Mouse (Mus musculus): ENCODE data around the gene E130218I03Rik. TPM values are rescaled to one million over a fixed set of nuclear protein-coding genes. Genes with fewer than 3 reads are reported as not detected.
"Not testable (repeated sequence)": the region's sequence is repeated elsewhere in the genome, so short reads cannot be mapped to it uniquely, and the experiment has no call there.

E130218I03Rik gene
- polyA plus RNA-seq, 1 experiment: not detected

DNA sequence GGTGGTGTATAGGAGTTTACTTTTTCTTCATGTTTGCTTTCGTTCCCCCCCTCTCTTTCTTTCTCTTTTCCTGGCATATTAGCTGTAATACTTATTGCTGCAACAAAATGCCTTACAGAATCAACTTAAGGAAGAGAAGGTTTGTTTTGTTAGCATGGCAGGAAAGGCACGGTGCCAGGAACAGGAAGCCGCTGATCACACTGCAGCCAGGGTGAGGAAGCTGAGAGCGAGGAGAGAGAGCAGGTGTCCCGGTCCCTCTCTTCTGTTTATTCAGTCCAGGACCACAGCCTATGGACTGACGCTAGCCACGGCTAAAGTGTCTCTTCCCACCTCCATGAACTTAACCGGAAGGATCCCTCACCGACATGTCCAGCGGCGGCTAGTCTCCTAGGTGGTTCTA lies 14.9 kb downstream of the E130218I03Rik start:
- Histone ChIP-seq H3K27ac (replicated peaks; ENCODE audit: low read depth, low read length) (no peak overlapping the region), H3K4me3 (ENCODE audit: insufficient read depth, low read depth, low read length) (no peak overlapping the region), H3K4me1 (ENCODE audit: control insufficient read depth, insufficient read depth, insufficient read length, low read length) (peaks cover 5% of the 10 kb centered on the region)

DNA sequence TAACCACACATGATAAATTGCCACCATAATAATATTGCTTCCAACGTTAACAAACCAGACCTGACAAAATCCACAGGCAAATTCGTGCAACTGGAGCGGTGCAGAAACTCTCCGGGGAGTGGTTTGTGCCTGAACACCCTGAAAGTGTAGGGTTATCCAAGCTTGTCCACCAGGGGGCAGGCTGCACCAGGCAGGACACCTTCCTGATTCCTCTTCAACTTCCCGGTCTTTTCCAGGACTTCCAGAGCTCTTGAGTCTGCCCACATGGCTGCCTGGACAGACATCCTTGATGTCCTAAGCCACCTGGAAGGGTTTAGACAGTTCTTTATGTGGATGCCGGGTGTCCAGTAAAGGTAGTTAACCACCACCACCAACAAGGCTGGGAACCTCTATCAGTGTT lies 19.7 kb downstream of the E130218I03Rik start:
- Histone ChIP-seq H3K4me3 (ENCODE audit: insufficient read depth, low read depth, low read length) (no peak overlapping the region), H3K4me1 (ENCODE audit: control insufficient read depth, insufficient read depth, insufficient read length, low read length) (no peaks in the 10 kb centered on the region)

DNA sequence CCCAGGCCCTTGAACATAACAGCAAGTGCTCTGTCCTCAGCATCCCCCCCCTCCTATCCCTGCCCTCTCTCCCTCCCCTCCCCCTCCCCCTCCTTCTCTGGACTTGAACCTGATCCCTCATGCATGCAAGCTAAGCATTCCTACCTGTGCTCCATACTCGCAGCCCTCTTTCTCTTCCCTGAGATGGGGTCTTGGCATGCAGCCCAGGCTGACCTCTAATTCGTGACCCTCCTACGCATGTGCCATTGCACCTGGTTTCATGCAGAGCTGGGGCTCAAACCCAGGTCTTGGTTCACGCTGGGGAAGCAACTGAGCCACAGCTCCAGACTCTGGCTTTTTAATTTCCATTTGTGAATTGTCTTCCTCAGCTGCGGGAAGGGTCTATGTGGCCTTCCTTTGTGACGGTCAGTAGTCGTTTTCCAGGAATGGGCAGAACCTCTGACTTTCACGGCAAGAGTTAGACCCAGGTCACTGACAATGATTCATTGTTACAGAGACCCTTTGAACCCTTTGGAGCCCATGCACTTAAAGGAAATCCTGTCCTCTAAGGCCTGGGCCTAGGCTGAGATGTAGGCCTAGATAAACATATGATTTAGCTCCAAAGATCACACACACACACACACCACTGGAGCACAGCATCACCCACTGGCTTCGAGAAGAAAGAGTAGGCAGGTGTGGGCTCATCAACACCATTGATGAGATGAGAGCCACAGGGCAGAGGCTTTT lies 22.6 kb downstream of the E130218I03Rik start:
- H3K27ac ChIP-seq (replicated peaks; ENCODE audit: low read depth, low read length): peak overlapping the region; percentile 28; the same call in 1 of the 2 replicates
- H3K4me1 ChIP-seq (ENCODE audit: control insufficient read depth, insufficient read depth, insufficient read length, low read length): no peaks in the 10 kb centered on the region
- H3K4me3 ChIP-seq (ENCODE audit: insufficient read depth, low read depth, low read length): no peak overlapping the region

More for the DNA sequence above, 19.7 kb downstream of the E130218I03Rik start:
- no peak overlapping the region for H3K27ac ChIP-seq (replicated peaks; ENCODE audit: low read depth, low read length)

DNA sequence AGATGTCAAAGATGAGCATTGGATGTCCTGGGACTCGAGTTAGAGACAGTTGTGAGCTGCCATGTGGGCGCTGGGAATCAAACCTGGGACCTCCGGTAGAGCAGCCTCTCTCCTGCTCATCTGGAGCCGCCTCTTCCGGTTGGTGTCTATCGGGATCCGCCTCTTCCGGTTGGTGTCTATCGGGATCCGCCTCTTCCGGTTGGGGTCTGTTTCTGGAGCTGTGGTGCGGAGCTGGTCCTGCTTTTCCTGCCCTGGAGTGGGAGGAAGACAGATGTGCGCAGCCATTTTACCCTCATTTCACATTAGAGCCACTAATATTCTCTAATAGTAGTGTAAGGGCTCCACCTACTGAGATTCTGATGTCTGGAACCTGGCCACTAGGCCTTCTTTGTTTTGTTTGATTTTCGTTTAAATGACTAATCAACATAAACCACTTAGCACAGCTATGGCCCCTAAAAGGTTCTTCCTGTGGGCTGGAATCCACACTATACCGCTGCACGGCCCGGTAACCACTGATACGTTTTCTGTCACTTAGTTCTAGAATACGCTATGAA lies 24.7 kb downstream of the E130218I03Rik start:
- H3K27ac ChIP-seq (replicated peaks; ENCODE audit: low read depth, low read length): no peak overlapping the region
- no peak overlapping the region for H3K4me3 ChIP-seq (ENCODE audit: insufficient read depth, low read depth, low read length)
- H3K4me1 ChIP-seq (ENCODE audit: control insufficient read depth, insufficient read depth, insufficient read length, low read length): no peaks in the 10 kb centered on the region

DNA sequence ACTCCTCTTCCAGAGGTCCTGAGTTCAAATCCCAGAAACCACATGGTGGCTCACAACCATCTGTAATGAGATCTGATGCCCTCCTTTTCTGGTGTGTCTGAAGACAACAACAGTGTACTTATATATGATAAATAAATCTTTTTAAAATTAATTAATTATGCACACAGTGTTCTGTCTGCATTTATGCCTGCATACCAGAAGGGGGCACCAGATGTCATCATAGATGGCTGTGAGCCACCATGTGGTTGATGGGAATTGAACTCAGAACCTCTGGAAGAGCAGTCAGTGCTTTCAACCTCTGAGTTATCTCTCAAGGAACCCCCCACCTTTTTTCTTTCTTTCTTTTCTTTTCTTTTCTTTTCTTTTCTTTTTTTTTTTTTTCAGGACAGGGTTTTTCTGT lies 26.2 kb downstream of the E130218I03Rik start:
- not testable (repeated sequence) for H3K27ac ChIP-seq (replicated peaks; ENCODE audit: low read depth, low read length); H3K4me1 ChIP-seq (ENCODE audit: control insufficient read depth, insufficient read depth, insufficient read length, low read length); H3K4me3 ChIP-seq (ENCODE audit: insufficient read depth, low read depth, low read length)

DNA sequence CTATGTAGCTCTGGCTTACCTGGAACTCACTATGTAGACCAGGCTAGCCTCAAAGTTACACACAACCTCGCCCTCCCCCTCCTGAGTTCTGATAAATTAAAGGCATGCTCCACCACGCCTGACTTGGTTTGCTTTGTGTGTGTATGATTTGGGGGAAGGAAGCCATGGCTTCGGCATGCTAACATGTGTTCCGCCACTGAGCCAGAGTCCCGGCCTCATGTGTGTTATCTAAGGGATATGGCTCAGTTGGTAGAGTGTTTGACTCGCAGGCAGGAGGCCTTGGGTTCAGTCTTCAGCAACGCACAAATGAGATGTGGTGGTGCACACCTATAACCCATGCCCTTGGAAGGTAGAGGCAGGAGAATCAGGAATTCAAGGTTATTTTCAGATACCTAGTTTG lies 28.5 kb downstream of the E130218I03Rik start:
- H3K4me1 ChIP-seq (ENCODE audit: control insufficient read depth, insufficient read depth, insufficient read length, low read length): no peaks in the 10 kb centered on the region
- no peak overlapping the region for H3K27ac ChIP-seq (replicated peaks; ENCODE audit: low read depth, low read length)
- no peak overlapping the region for H3K4me3 ChIP-seq (ENCODE audit: insufficient read depth, low read depth, low read length)

DNA sequence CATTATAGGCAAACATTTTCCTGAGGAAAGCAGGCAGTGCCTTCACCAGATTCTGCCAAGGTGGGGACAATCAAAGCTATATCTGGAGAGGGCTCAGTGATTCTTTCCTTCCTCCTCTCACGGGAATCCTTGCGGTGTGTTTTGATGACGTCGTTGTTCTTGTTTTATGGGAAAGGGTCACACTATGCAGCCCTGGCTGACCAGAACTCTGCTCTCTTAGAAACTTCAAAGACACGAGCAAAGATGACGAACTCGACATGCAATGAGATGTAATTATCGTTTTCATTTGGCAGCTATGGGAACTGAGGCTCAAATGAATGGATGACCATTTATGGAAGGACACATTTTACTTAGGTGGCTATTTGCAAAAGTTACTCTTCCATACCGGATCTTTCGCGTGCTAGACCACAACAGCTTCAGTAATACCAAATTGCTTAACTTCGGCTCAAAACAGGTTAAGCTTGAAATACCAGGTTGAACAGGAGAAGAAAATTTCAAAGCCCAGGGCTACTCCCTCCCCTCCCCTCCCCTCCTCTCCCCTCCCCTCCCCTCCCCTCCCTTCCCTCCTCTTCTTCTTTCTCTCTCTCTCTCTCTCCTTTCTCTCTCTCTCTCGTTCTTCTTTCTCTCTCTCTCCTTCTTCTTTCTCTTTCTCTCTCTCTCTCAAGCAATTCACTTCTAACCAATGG lies 29.4 kb downstream of the E130218I03Rik start:
- H3K27ac ChIP-seq (replicated peaks; ENCODE audit: low read depth, low read length): no peak overlapping the region
- no peaks in the 10 kb centered on the region for H3K4me1 ChIP-seq (ENCODE audit: control insufficient read depth, insufficient read depth, insufficient read length, low read length)
- no peak overlapping the region for H3K4me3 ChIP-seq (ENCODE audit: insufficient read depth, low read depth, low read length)

DNA sequence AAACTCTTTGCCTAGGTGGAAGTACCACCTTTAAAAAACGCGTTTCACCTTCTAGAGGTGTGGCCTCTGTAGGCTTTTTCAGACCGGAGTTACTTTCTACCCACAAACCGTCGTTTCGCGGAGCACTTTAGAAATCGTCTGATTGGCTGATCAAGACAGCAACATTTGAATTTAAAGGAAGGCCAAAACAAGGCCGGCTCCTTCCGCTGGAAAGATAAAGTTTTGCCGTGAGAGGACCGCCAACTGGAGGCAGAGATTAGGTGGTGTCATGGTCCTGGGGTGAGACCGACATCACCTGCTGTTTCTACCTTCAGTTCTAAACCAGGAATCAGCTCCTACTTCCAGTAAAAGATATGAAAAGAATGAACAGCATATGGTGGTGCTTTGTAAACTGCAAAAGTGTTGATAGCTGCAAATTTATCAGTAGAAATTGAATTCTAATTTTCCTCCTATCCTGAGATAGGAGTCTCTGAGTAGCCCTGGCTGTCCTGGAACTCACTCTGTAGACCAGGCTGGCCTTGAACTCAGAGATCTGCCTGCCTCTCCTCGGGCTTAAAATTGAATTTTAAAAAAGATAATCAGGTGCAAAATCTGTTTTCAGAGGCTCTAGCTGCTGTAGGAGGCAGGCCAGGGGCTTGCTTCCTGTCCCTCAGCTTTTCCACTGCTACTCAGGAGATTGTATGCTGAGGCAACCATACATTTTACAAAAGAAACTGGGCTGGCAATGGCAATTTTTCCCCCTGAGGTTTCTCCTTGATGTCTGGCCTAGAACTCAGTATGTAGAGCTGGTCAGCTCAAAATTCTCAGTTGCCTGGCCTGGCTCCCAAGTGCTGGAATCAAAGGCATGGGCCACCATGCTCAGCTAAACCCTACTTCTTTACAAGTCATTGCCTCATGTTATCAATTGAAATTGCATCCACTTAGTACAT lies 30.2 kb downstream of the E130218I03Rik start:
- no peak overlapping the region for H3K4me3 ChIP-seq (ENCODE audit: insufficient read depth, low read depth, low read length)
- H3K4me1 ChIP-seq (ENCODE audit: control insufficient read depth, insufficient read depth, insufficient read length, low read length): no peaks in the 10 kb centered on the region
- no peak overlapping the region for H3K27ac ChIP-seq (replicated peaks; ENCODE audit: low read depth, low read length)

DNA sequence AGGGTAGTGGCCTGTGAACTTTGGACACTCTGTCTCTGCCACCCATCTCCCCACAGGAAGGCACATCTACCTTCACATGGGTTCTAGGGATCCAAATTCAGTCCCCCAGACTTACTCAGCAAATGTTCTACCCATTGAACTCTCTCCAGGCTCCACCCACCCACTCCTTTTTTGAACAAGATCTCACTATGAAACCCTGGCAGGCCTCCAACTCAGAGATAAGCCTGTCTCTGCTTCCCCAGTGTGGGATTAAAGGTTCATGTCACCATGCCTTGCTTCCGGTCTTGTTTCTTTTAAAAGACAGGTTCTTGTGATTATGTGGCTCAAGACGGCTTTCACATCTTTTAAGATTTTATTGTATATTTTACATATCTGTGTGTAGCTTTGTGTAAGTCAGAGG lies 41.5 kb downstream of the E130218I03Rik start:
- no peak overlapping the region for H3K27ac ChIP-seq (replicated peaks; ENCODE audit: low read depth, low read length)
- H3K4me3 ChIP-seq (ENCODE audit: insufficient read depth, low read depth, low read length): no peak overlapping the region
- peaks cover 2% of the 10 kb centered on the region; the same call in 1 of the 2 replicates for H3K4me1 ChIP-seq (ENCODE audit: control insufficient read depth, insufficient read depth, insufficient read length, low read length)

DNA sequence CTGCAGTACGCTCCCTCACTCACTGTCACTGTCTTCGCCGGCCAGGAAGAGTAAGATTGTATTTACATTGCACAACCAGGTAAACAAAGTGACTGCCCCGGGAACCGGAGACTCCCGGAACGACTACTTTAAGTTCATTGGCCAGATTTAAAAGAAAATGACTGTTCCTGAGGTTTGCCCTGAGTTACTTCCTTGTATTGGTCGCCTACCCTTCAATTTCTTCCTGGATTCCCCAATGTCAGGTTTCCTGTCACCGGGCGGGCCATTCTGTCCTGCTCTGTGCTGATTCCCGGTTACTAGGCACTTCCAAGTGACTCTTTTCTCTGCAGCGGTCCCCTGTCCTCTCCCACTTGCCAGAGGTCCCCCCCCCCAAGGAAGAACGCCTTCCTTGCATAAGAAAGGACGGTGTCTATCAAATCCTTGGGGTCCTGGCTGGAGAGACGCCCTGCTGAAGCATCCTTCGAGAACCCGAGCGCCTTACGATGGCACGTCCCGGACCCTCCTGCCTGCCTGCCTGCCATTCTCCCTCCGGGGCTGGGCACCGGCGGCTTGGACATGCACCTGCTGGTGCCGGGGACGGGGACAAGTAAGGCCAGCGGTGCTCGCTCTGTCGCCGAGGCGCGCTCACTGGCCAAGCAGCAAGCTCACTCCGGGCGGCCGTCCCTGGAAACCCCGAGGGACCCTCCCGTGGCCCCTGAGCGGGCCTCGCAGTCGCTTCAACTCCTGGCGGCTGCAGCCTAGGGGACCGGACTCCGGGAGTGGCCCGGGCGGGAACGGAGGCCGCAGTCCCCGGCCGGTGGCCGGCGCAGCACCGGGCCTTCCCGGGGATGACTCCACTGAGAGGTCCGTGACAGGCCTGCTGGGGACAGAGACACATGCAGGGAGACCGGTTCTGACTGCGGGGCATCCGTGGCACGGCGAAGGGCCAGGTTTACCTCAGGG lies 43.0 kb downstream of the E130218I03Rik start:
- H3K27ac ChIP-seq (replicated peaks; ENCODE audit: low read depth, low read length): 0 out of 2 replicates have a peak overlapping the region, but pooled peaks have one; percentile 8
- peak overlapping the region; percentile 94 for H3K4me3 ChIP-seq (ENCODE audit: insufficient read depth, low read depth, low read length)
- H3K4me1 ChIP-seq (ENCODE audit: control insufficient read depth, insufficient read depth, insufficient read length, low read length): peaks cover 2% of the 10 kb centered on the region; the same call in 1 of the 2 replicates

DNA sequence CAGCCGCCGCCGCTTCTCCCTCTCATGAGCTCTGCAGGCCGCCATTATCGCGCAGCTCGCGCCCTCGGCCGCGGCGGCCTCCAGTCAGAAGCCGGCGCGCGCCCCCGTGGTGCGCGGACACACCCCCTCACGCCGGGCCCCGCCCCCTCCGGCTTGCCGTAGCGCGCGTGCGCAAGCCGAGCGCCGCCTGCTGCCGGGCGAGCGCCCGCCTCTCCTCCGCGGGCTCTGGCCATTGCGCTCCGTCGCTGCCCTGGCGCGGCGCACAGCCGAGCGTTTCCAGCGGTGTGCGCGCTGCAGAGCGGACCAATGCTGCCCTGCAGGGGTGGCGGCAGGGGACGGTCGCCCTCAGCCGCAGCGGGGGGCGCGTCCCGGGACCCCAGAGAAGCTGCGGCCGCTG lies 43.7 kb downstream of the E130218I03Rik start:
- Histone ChIP-seq H3K4me1 (ENCODE audit: control insufficient read depth, insufficient read depth, insufficient read length, low read length) (peaks cover 2% of the 10 kb centered on the region; the same call in 1 of the 2 replicates), H3K4me3 (ENCODE audit: insufficient read depth, low read depth, low read length) (peak overlapping the region; percentile 94), H3K27ac (replicated peaks; ENCODE audit: low read depth, low read length) (peak overlapping the region; percentile 86)

DNA sequence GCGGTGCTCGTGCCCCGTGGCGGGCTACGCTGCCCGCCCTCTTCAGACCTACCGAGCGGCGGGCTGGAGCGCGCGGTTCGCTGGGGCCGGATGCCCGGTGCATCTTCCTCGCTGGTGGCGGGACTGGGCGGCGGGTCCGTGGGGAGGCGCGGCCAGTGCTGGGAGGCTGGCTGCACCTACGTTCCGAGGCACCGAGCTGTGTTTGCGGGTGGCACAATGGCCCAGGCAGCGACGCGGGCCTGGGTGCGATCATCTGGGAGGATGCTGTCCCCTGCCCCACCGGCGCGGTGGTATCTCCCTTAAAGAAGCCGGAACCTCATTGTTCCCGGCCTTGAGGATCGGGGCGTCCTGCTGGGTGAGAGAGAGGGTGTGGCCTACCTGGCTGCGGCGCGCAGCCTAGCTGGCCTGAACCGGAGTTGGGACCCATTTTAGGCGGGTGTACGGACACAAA lies 44.1 kb downstream of the E130218I03Rik start, which contains the start of gene Pdik1l:
Gene Pdik1l (minus strand): TSS at position 321 of the 451 bp plus-strand sequence.
- Histone ChIP-seq H3K4me3 (ENCODE audit: insufficient read depth, low read depth, low read length) (peak within 1 kb of the TSS; percentile 94), H3K4me1 (ENCODE audit: control insufficient read depth, insufficient read depth, insufficient read length, low read length) (peaks cover 2% of the 10 kb centered on the region; the same call in 1 of the 2 replicates), H3K27ac (replicated peaks; ENCODE audit: low read depth, low read length) (peak within 1 kb of the TSS; percentile 86)

DNA sequence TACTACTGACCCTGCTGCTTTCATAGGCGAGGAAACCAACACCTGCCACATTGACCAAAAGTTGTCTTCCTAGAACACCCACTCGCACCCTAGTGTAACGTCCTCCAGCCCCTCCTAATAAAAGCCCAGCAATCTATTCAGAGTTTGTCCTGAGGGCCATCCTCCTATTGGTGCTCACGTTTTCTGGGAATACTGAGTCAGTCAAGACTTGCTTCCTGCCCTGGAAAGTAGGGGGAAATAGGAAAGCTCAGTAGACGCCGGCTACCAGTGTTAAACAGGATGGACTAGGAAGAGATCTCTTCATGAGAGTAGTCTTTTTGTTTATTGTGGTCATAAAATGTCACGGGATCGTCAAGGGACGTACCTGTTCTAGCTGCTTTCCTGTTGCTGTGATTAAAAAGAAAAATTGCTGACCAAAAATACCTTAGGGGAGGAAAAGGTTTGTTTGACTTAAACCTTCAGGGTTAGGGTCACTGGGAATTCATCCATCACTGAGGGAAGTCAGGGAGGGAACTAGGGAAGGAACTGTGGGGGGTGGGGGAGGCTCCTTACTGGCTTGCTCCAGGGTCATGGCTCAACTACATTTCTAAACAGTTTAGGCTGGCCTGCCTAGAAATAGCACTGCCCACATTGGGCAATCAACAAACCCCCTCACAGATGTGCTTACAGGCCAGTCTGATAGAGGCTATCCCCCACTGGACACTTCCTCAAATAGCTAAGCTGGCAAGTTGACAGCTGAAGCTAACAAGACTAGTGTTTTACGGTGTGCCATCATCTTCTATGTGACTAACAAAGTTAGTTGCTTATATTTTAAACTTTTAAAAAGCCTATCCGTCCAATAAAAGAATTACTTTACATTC lies 45.2 kb downstream of the E130218I03Rik start:
- peak overlapping the region; percentile 91 for H3K4me3 ChIP-seq (ENCODE audit: insufficient read depth, low read depth, low read length)
- peaks cover 2% of the 10 kb centered on the region; the same call in 1 of the 2 replicates for H3K4me1 ChIP-seq (ENCODE audit: control insufficient read depth, insufficient read depth, insufficient read length, low read length)
- peak overlapping the region; percentile 86; the same call in 1 of the 2 replicates for H3K27ac ChIP-seq (replicated peaks; ENCODE audit: low read depth, low read length)

Data from brown adipose tissue, adult 24 weeks (tissue).